Mouse (Mus musculus): ENCODE data around the gene Fam71b. TPM values are rescaled to one million over a fixed set of nuclear protein-coding genes. Genes with fewer than 3 reads are reported as not detected.

Fam71b gene
- total RNA-seq, 2 experiments from 2014 or later, result not detected

Other genes with a start within 250 kb of the Fam71b start
- 1 to 10 TPM; 1.9 to 2.5 TPM for gene Nipal4, start 230.1 kb upstream of the Fam71b start, total RNA-seq (2021)
- 1 to 10 TPM; 3.3 to 4.5 TPM for gene Fndc9, start 161.0 kb upstream of the Fam71b start, total RNA-seq (2021)
- 100 to 1,000 TPM; 562 to 605 TPM for gene Cyfip2, start 83.7 kb upstream of the Fam71b start, total RNA-seq (2021)
- under 1 TPM; 0.25 to 0.52 TPM for gene Itk, start 7.0 kb upstream of the Fam71b start, total RNA-seq (2021)
- gene Med7, start 40.4 kb downstream of the Fam71b start, total RNA-seq (2021), result 10 to 100 TPM; 26.4 to 28.8 TPM
- 1 to 10 TPM; 2.5 to 2.6 TPM for gene Havcr2, start 58.4 kb downstream of the Fam71b start, total RNA-seq (2021)
- gene Gm12169, start 127.7 kb downstream of the Fam71b start, total RNA-seq (2021), result not detected
- under 1 TPM in 1 of 2 experiments, not detected in 1; 0.18 TPM for gene BC053393, start 175.0 kb downstream of the Fam71b start, total RNA-seq (2021)
- gene Dppa1, start 232.7 kb downstream of the Fam71b start, total RNA-seq (2021), result not detected